Mouse (Mus musculus): ENCODE results near the gene Nsmce1. TPM values are rescaled to one million over a fixed set of nuclear protein-coding genes. Genes with fewer than 3 reads are reported as not detected.

Nsmce1 gene
- 59.2 and 63.7 TPM in 2 replicates for polyA plus RNA-seq (2015; fragmentation: Nextera tagmentation; extraction: Ambion mirVana)

DNA sequence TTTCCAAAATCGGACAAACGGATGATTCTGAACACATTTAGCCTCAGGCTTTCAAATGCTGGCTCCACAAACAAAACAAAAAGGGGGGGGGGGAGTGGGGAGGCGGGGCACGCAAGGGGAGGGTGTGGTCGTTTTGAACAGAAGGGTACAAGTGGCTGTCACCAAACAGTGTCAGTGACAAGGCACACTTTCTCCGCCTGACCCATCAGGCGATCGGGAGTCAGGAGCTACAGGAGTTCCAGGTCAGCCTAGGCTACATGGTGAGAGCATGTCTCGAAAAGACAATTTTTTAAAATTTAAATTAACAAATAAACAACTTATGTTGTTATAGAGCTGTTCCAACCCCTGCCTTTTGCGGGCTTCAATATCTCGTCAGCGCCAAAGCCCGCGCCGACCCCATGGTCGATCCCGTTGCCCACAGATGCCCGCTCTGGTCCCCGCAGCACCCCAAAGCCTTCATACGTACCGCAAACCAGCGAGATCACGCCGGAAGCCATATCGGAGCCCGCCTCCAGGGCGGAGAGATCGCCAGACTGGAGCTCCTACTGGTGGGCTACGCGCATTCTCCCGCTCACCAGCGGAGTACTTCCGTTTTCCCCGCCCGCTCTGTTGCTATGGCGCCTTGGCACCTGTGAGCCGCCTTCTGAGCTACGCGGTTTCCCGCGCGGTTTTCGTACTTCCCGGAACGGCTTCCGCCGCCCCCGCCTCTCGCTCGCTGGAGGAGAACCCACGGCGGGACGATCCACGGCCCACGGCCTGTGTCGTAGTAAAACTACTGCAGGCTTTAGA, at the start of gene Nsmce1:
TSS of gene Nsmce1 (minus strand) at position 650 of the 789 bp plus-strand sequence.

DNA sequence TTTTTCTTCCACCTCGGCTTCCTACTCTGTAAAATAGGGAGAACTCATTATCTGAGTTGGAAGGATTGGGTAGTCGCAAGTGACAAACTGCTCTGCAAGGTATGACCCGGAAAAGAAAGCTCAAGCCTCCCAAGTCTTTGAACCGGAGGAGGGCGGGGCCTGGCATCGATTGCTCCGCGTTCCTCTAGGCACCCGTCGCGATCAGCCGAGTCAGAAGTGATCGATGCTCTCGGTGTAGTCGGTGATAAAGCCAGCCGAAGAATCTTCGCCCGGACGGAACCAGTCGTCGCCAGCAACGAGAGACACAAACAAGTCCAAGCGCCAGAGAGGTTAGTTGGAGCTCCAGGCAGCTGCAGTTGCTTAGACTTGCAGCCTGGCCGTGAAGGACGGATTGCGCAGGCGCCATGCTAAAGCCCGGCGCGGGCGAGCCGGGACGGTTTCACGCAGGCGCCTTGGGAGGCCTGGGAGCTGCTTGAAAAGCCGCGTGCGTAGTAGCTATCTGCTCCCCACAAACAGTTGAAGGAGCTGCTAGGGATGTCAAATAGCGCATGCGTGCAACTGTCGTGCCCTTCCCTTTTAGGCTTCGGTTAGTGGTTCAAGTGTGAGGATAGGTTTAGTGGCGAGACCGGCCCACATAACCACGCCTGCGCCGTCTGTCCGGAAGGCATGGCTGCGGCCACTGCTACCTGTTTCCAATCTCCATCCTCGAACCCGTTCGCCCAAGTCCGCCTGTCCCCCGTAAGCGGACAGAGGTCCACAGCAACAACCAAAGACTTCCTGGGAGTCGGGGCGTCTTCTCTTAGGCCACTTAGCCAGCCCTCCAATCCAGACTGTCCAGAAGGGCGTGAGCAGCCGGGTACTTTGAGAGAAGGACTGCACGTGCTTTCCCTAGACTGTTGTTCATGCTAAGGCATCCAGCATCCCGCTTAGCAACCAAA, 46.7 kb downstream of the Nsmce1 start, which contains the start of gene Kdm8:
TSS of gene Kdm8 (plus strand) at position 213 of the 938 bp plus-strand sequence.

Other genes with a start within 250 kb of the Nsmce1 start
- gene Kdm8, start 46.9 kb downstream of the Nsmce1 start, polyA plus RNA-seq (2015; fragmentation: Nextera tagmentation; extraction: Ambion mirVana), result 4.3 and 4.8 TPM in 2 replicates
- 8.5 and 9.1 TPM in 2 replicates for gene Il4ra, start 60.5 kb upstream of the Nsmce1 start, polyA plus RNA-seq (2015; fragmentation: Nextera tagmentation; extraction: Ambion mirVana)
- gene Il21r, start 111.8 kb upstream of the Nsmce1 start, polyA plus RNA-seq (2015; fragmentation: Nextera tagmentation; extraction: Ambion mirVana), result 0.65 and 0.67 TPM in 2 replicates
- gene Gtf3c1, start 216.2 kb upstream of the Nsmce1 start, polyA plus RNA-seq (2015; fragmentation: Nextera tagmentation; extraction: Ambion mirVana), result 8.0 and 8.7 TPM in 2 replicates
- gene D430042O09Rik, start 216.3 kb upstream of the Nsmce1 start, polyA plus RNA-seq (2015; fragmentation: Nextera tagmentation; extraction: Ambion mirVana), result 1.6 and 2.5 TPM in 2 replicates